Mouse (Mus musculus) forebrain, embryonic 15.5 days (tissue): ENCODE measurements around the gene Bpgm. TPM values are rescaled to one million over a fixed set of nuclear protein-coding genes. Genes with fewer than 3 reads are reported as not detected.
A peak's percentile ranks its signal among the peaks of the same experiment; 100 is the strongest.

ENCODE experiments used
- ATAC-seq: fragments of 200-750 bp; cut with Nextera tagmentation; replicated peaks from 2 replicates; pipeline ENCODE4 v1.8.0; 2017; ENCODE audit warnings: mild to moderate bottlenecking, moderate TSS enrichment, moderate library complexity
- H3K27ac ChIP-seq: fragments of 300-500 bp; sonication (generic); replicated peaks from 2 replicates; pipeline ENCODE4 v1.5.1; 2015; ENCODE audit warnings: mild to moderate bottlenecking, inconsistent platforms
- H3K27me3 ChIP-seq: fragments of 300-500 bp; sonication (generic); 2 replicates; pipeline ENCODE4 v1.6.1; 2015; ENCODE audit warnings: inconsistent platforms
- H3K36me3 ChIP-seq: fragments of 300-500 bp; sonication (generic); 2 replicates; pipeline ENCODE4 v1.6.1; 2015; ENCODE audit warnings: mild to moderate bottlenecking, inconsistent platforms
- H3K4me1 ChIP-seq: fragments of 300-500 bp; sonication (generic); 2 replicates; pipeline ENCODE4 v1.6.1; 2015; ENCODE audit warnings: inconsistent platforms
- H3K4me2 ChIP-seq: fragments of 300-500 bp; sonication (generic); replicated peaks from 2 replicates; pipeline ENCODE4 v1.6.1; 2015; ENCODE audit warnings: mild to moderate bottlenecking, inconsistent platforms
- H3K4me3 ChIP-seq: fragments of 300-500 bp; sonication (generic); 2 replicates; pipeline ENCODE4 v1.5.1; 2015; ENCODE audit warnings: mild to moderate bottlenecking, inconsistent platforms
- H3K9ac ChIP-seq: fragments of 300-500 bp; sonication (generic); replicated peaks from 2 replicates; pipeline ENCODE4 v1.6.1; 2015; ENCODE audit warnings: mild to moderate bottlenecking, inconsistent platforms
- H3K9me3 ChIP-seq: fragments of 300-500 bp; sonication (generic); 2 replicates; pipeline ENCODE4 v1.6.1; 2016; ENCODE audit warnings: inconsistent platforms
- WGBS: fragments of 180-500 bp; shearing (Covaris S2); methylation state at CpG from one replicate; pipeline ENCODE4 v1.1.7; 2015; ENCODE audit warnings: mixed read lengths; 5-methylcytosine and 5-hydroxymethylcytosine counted together
- polyA plus RNA-seq: library from polyadenylated mRNA; unstranded; fragments of >200 nt; fragmentation: Nextera tagmentation; extraction: Ambion mirVana; gene quantifications from 2 replicates; pipeline ENCODE4 v1.2.1, GENCODE M21; 2015

Bpgm gene
- polyA plus RNA-seq, 1 experiment from 2014 or later, result 73.0 TPM

DNA sequence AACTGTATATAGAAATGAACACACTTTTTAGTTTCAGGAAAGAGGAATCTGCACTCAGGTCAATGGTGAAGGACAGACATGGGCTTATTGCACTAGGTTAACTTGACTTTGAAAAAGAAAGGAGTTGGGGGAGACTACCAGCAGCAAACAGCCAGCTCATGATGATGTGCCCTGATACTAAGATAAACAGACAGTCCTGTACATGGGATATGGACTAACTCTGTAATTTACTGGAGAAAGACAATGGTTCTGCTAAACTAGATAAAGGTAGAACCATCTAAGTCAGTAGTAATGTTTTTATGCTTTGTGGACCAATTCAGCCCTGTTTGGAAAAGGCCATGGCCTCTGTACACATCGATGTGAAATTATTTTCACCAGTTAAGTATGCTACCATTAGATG lies 2.7 kb upstream of the Bpgm start:
- Histone ChIP-seq H3K4me3 (no peak overlapping the region), H3K27me3 (no peaks in the 10 kb centered on the region), H3K27ac (no peak overlapping the region), H3K36me3 (no peaks in the 10 kb centered on the region), H3K4me2 (no peak overlapping the region), H3K4me1 (peaks cover 23% of the 10 kb centered on the region), H3K9me3 (no peaks in the 10 kb centered on the region), H3K9ac (no peak overlapping the region)
- no peak for ATAC-seq
- 90% methylated on average over 1 of the region's 1 CpGs for WGBS

DNA sequence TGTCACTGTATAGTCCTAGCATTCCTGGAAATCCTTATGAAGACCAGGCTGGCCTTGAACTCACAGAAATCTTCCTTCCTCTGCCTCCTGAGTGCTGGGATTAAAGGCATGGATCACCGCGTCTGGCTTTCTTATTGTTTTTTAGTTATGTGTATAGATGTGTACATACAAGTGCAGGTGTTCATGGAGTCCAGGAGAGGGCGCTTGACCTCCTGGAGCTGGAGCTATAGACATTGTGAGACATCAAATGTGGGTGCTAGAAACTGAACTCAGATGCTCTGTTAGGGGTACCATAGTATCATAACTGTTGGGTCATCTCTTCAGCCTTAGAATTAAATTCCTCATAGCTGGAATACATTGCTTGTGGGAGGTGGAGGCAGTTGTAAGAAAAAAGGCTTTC lies 2.0 kb upstream of the Bpgm start:
- H3K36me3 ChIP-seq, result no peaks in the 10 kb centered on the region
- H3K9me3 ChIP-seq, result no peaks in the 10 kb centered on the region
- no peak for ATAC-seq
- H3K9ac ChIP-seq, result no peak overlapping the region
- peaks cover 30% of the 10 kb centered on the region for H3K4me1 ChIP-seq
- H3K4me3 ChIP-seq, result no peak overlapping the region
- no peak overlapping the region for H3K4me2 ChIP-seq
- H3K27me3 ChIP-seq, result no peaks in the 10 kb centered on the region
- no peak overlapping the region for H3K27ac ChIP-seq
- WGBS, result 60% methylated on average over 3 of the region's 3 CpGs

DNA sequence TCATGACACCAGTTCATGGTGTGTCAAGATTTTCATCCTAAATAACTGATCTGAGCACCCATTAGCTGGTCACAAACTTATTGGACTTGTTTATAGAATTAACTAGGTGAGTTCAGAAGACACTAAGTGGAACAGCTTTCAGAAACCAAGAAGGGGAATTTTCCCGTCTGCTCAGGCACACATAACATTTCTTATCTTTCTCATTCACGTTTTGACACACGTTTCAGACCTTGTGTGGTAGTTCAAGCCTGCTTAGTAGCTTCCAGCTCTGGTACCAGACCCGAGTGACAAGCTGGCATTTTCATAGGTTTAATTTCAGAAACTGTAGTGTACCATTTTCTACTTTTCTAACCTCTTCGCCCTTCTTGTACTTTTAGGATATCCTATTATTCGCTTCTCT lies 616 bp upstream of the Bpgm start:
- Histone ChIP-seq H3K4me2 (peak overlapping the region; percentile 52), H3K9me3 (no peaks in the 10 kb centered on the region), H3K9ac (peak overlapping the region; percentile 63), H3K36me3 (no peaks in the 10 kb centered on the region), H3K4me1 (peaks cover 42% of the 10 kb centered on the region), H3K27ac (peak overlapping the region; percentile 73; the same call in 1 of the 2 replicates), H3K27me3 (no peaks in the 10 kb centered on the region), H3K4me3 (peak overlapping the region; percentile 57)
- ATAC-seq, result no peak
- 22% methylated on average over 6 of the region's 6 CpGs for WGBS

DNA sequence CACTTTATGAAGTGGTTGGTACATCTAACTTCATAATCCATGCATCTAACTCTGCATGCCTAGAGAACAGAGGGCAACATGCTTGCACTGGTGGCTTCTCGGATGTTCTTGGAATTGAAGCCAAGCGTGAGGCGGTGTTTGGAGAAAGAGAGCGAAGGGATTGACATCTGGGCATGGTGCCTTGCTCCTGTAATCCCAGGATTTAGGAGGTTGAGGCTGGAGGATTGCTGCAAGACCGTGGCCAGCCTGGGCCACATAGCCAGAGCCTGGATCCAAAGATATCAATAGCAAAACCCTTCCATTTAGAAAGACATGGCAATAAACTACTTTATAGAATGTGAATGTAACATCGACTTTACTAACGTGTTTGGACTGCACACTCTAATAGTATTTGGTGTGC lies 2.0 kb downstream of the Bpgm start:
- Histone ChIP-seq H3K36me3 (no peaks in the 10 kb centered on the region), H3K4me3 (no peak overlapping the region), H3K27me3 (no peaks in the 10 kb centered on the region), H3K27ac (no peak overlapping the region), H3K9me3 (no peaks in the 10 kb centered on the region), H3K4me1 (peaks cover 52% of the 10 kb centered on the region), H3K9ac (peak overlapping the region; percentile 11; the same call in 1 of the 2 replicates), H3K4me2 (peak overlapping the region; percentile 22)
- 51% methylated on average over 7 of the region's 7 CpGs for WGBS
- ATAC-seq, result no peak

DNA sequence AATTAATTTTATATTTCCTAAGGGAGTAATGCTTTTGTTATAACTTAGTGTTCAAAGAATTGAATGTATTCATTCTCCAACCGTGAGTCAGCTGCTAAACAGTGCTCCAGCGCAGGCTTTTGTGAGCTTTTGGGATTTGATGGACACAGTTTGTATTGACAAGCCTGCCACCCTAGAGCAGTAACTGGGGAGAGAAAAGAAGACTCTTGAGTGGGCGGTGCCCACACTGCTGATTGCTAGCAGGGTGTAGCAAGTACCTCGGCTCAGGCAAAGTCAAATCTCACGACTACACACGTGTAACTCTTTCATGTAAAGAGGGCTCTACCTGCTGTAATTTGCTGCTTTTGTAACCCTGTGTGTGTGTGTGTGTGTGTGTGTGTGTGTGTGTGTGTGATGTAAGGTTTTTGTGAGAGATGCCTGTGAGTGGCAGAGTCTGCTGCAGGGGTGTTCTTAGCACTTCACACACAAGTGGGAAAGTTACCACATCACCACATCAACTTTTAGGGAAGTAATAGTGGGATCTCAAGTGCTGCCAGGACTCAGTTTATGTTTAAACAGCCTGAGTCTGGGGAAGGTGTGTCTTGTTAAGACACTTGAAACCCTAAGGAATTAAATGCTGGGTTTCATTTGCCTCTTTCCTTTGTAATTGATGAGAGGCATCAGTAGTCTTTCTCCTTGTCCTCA lies 2.8 kb downstream of the Bpgm start:
- ATAC-seq, result no peak
- Histone ChIP-seq H3K4me2 (peak overlapping the region; percentile 22), H3K27ac (no peak overlapping the region), H3K9ac (peak overlapping the region; percentile 11; the same call in 1 of the 2 replicates), H3K36me3 (no peaks in the 10 kb centered on the region), H3K27me3 (no peaks in the 10 kb centered on the region), H3K9me3 (no peaks in the 10 kb centered on the region), H3K4me1 (peaks cover 52% of the 10 kb centered on the region), H3K4me3 (no peak overlapping the region)
- WGBS, result 7% methylated on average over 6 of the region's 6 CpGs

DNA sequence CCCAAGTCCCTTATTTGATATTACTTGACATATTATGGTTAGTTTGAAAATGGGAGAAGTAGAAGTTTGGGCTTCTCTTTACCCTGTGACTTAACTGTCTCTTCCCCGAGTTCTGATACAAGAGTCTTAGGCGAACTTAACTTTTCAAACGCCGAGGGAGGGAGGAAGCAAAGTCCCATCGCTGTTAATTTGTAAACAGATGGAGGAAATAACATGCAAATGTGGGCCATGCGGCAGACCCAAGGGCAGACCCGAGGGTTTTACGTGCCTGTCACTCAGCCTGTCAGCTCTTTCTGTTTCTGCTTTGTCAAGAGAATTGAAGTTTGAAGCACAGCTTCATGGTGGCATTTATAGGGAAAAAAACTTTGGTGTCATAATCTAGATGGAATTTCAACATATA lies 3.5 kb downstream of the Bpgm start:
- ATAC-seq, result no peak
- no peak overlapping the region for H3K4me3 ChIP-seq
- no peak overlapping the region for H3K9ac ChIP-seq
- 39% methylated on average over 8 of the region's 8 CpGs for WGBS
- no peaks in the 10 kb centered on the region for H3K27me3 ChIP-seq
- peak overlapping the region; percentile 22; the same call in 1 of the 2 replicates for H3K4me2 ChIP-seq
- H3K4me1 ChIP-seq, result peaks cover 52% of the 10 kb centered on the region
- no peaks in the 10 kb centered on the region for H3K36me3 ChIP-seq
- H3K27ac ChIP-seq, result no peak overlapping the region
- H3K9me3 ChIP-seq, result no peaks in the 10 kb centered on the region

DNA sequence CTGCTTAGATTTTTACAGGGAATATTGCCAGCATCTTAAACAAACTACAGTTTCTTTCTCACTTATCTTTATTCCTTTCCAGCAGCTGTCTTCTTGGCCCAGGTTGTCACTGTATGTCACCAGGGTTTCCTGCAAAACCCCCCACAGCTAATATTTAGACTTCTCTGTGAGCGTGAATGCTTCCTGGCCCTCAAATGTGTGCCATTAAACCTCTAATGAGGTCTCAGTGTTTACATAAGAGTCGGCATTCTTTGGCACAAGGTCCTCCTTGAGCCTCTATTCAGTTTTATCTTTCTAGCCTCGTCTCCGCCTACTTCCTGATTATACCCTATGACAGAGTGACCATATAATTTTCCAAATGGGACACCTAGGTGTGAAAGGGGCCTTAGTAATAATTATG lies 4.7 kb downstream of the Bpgm start:
- peaks cover 46% of the 10 kb centered on the region for H3K4me1 ChIP-seq
- H3K9me3 ChIP-seq, result no peaks in the 10 kb centered on the region
- no peak overlapping the region for H3K4me3 ChIP-seq
- H3K4me2 ChIP-seq, result no peak overlapping the region
- WGBS, result 22% methylated on average over 4 of the region's 4 CpGs
- no peaks in the 10 kb centered on the region for H3K27me3 ChIP-seq
- H3K36me3 ChIP-seq, result no peaks in the 10 kb centered on the region
- H3K9ac ChIP-seq, result no peak overlapping the region
- no peak overlapping the region for H3K27ac ChIP-seq
- no peak for ATAC-seq

DNA sequence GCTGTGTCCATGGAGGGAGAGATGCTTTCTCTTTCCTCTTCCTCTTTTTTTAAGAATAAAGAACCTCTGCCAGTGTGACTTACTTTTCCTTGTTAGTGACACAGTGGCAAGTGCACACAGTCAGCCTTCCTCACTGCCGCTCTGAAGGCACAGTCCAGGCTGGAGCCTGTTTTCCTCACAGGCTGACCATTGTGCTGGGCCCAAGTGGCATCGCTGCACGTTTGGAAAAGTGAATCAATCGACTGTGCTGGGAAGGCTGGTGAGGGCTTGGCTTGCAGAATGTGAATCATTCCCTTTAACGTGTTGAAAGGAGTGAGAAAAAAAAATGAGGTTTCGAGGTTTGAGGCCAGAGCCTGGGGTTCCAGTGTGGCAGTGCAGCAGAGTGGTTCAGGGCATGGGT lies 5.3 kb downstream of the Bpgm start:
- 67% methylated on average over 6 of the region's 6 CpGs for WGBS
- Histone ChIP-seq H3K27ac (no peak overlapping the region), H3K27me3 (no peaks in the 10 kb centered on the region), H3K36me3 (no peaks in the 10 kb centered on the region), H3K9me3 (no peaks in the 10 kb centered on the region), H3K9ac (no peak overlapping the region), H3K4me2 (no peak overlapping the region), H3K4me1 (peaks cover 46% of the 10 kb centered on the region), H3K4me3 (no peak overlapping the region)
- ATAC-seq, result no peak

DNA sequence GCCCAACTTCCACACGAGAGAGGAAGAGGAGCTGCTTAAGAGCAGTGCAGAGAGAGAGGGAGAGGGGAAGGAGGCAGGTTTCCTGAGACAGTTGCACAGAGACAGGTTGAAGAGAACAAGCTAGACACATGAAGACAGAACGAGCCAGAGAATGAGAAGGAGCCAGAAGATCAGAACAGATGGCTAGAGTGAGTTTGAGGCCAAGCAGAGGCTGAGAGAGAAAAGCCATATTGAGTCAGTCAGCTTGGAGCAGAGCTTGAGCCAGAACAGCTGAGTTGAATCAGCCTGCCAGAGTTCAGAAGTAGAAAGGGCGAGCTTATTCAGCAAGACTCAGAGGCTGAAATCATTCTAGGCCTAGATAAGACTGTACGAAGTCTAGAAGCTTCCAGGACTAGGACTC lies 6.8 kb downstream of the Bpgm start:
- no peak overlapping the region for H3K4me3 ChIP-seq
- H3K4me1 ChIP-seq, result peaks cover 34% of the 10 kb centered on the region
- no peaks in the 10 kb centered on the region for H3K9me3 ChIP-seq
- 0 out of 2 replicates have a peak, but pooled peaks cover 5% of the 10 kb centered on the region for H3K36me3 ChIP-seq
- WGBS, result 72% methylated on average over 4 of the region's 4 CpGs
- no peaks in the 10 kb centered on the region for H3K27me3 ChIP-seq
- ATAC-seq, result peak; percentile 47; the same call in 1 of the 2 replicates
- no peak overlapping the region for H3K27ac ChIP-seq
- H3K4me2 ChIP-seq, result no peak overlapping the region
- H3K9ac ChIP-seq, result no peak overlapping the region

DNA sequence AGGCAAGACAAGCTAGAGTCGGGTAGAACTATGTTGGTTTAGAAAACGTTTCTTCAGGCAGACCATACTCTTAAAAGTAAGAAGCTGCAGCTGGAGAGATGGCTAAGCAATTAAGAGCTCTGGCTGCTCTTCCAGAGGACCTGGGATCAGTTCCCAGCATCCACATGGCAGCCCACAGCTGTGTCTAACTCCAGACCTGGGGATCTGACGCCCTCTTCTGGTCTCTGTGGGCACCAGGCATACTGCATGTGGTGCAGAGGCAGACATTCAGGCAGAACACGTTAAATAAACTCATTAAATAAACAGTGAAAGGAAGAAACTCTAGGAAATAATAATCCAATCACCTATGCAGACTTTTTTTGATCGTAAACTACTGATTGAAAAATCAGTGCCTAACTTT lies 7.4 kb downstream of the Bpgm start:
- ATAC-seq, result no peak

DNA sequence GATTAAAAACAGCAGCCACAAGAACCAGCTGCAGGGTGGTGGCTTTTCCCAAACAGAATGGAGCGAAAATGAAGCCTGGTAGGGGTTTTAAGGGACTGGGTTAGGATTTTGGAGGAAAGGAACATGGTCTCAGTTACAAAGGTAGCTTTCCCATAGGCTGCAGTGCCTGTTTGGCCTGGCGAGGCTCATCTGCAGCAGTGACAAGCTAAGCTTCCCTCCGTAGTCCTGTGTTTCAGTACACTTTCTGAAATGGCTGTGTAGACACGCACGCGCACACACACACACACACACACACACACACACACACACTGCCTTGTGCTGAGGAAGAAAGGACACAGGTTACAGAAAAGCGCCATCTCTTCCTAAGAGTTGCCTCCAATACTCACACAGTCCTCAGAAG lies 7.8 kb downstream of the Bpgm start:
- Histone ChIP-seq H3K4me3 (no peak overlapping the region), H3K4me1 (peaks cover 24% of the 10 kb centered on the region), H3K9me3 (no peaks in the 10 kb centered on the region), H3K27ac (no peak overlapping the region), H3K27me3 (no peaks in the 10 kb centered on the region), H3K4me2 (no peak overlapping the region), H3K36me3 (0 out of 2 replicates have a peak, but pooled peaks cover 5% of the 10 kb centered on the region), H3K9ac (no peak overlapping the region)
- ATAC-seq, result no peak
- 95% methylated on average over 7 of the region's 7 CpGs for WGBS

More for the DNA sequence above, 7.4 kb downstream of the Bpgm start:
- no peak overlapping the region for H3K27ac ChIP-seq
- no peaks in the 10 kb centered on the region for H3K27me3 ChIP-seq
- 0 out of 2 replicates have a peak, but pooled peaks cover 5% of the 10 kb centered on the region for H3K36me3 ChIP-seq
- WGBS, result 92% methylated on average over 5 of the region's 5 CpGs
- H3K4me2 ChIP-seq, result no peak overlapping the region
- H3K9me3 ChIP-seq, result no peaks in the 10 kb centered on the region
- peaks cover 29% of the 10 kb centered on the region for H3K4me1 ChIP-seq
- no peak overlapping the region for H3K9ac ChIP-seq
- H3K4me3 ChIP-seq, result no peak overlapping the region

DNA sequence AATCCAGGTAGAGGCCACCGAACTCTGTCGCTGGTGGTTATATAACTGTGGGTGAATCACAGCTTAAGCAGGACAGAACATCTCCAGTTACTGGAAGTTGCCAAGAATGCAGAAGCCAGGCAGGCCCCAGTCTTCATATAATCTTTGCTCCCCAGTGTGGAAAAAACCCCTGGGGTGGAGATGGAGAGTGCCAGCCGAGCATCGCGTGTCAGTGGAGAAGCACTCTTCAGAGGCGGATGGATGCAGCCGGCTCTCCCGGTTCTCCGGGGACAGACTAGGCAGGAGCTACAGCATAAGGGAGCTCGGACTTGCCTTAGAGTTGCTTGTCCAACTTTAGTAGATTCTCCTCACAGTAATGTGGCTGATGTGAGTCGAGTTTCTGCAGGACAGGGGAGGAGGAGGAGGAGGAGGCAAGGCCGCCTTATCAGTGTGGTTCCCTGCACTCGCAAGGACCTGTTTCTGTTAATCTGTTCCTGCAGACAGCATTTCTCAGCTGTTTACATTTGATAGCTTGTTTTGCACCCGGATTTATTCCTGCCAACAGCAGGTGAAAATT lies 10.1 kb downstream of the Bpgm start:
- ATAC-seq, result no peak
- Histone ChIP-seq H3K9me3 (no peaks in the 10 kb centered on the region), H3K27me3 (no peaks in the 10 kb centered on the region), H3K36me3 (0 out of 2 replicates have a peak, but pooled peaks cover 5% of the 10 kb centered on the region), H3K9ac (no peak overlapping the region), H3K4me2 (no peak overlapping the region), H3K4me3 (no peak overlapping the region), H3K4me1 (peaks cover 3% of the 10 kb centered on the region; the same call in 1 of the 2 replicates), H3K27ac (no peak overlapping the region)
- WGBS, result 88% methylated on average over 14 of the region's 14 CpGs
